Mouse (Mus musculus): ENCODE data around the gene Meis3. TPM values are rescaled to one million over a fixed set of nuclear protein-coding genes. Genes with fewer than 3 reads are reported as not detected.

Meis3 gene
- polyA plus RNA-seq, 1 experiment: 84.0 TPM

DNA sequence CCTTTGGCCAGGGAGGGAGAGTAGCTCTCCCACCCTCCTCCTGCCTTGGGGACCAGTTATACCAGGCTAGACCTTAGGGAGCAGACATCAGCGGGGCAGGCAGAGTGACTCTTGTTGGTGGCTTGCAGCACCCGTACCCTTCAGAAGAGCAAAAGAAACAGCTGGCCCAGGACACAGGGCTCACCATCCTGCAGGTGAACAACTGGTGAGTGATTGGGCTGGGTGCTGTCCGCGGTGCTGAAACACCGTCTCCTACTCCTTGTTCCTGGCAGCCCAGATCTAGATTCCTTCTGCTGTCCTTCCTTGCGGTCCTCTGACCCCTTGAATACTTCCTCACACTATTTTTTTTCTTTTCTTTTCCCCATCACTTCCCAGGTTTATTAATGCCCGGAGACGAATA, 8.8 kb downstream of the Meis3 start:
- Histone ChIP-seq H3K27ac (ENCODE audit: insufficient read depth, low read length) (no peak overlapping the region), H3K4me3 (ENCODE audit: insufficient read depth, low read length) (no peak overlapping the region), H3K4me1 (ENCODE audit: control insufficient read depth, insufficient read depth, low read length) (no peaks in the 10 kb centered on the region)
- no peak for TF ChIP-seq CTCF (IDR thresholded peaks at IDR 0.05; ENCODE audit: extremely low read depth, insufficient read depth, low read length)
- no peak for TF ChIP-seq POLR2A (IDR thresholded peaks at IDR 0.05; ENCODE audit: extremely low read depth, insufficient read depth, low read length)

DNA sequence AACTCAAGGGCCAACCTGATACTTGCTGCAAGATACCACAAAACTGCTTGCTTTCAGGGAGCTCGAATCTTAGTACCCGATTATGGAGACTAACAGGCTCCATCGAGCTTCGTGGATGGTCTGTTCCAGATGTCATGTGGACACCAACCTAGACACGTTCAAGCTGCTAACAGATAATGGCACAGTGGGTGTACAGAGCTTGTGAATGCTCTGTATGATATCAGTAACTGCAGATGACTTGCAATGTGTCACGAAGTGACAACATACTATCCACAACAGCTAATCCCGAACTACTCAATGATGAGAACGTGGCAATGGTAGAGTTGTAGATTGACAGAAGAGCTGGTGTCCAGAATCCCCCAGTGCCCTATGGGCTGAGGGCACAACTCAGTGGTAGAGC, 12.6 kb downstream of the Meis3 start:
- H3K27ac ChIP-seq (ENCODE audit: insufficient read depth, low read length): no peak overlapping the region
- no peak overlapping the region for H3K4me3 ChIP-seq (ENCODE audit: insufficient read depth, low read length)
- H3K4me1 ChIP-seq (ENCODE audit: control insufficient read depth, insufficient read depth, low read length): no peaks in the 10 kb centered on the region
- TF ChIP-seq CTCF (IDR thresholded peaks at IDR 0.05; ENCODE audit: extremely low read depth, insufficient read depth, low read length): no peak
- TF ChIP-seq POLR2A (IDR thresholded peaks at IDR 0.05; ENCODE audit: extremely low read depth, insufficient read depth, low read length): no peak

DNA sequence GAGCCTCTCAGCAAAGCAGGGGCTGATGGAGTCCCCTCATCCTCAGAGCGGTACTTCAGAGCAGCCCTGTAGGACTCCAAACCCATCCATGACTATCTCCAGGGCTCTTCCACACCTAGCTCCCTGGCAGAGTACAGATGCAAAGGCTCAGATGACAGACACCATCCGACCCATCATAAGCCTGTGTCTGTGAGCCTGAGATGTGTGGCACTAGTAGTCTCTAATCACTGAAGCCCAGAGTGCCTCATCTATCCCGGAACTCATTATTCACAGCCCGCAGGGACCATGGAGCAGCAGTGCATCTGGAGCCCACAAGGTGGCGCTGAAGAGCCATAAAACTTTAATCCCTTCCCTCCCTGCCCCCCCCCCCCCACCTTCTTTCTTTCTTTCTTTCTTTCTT, 17.4 kb downstream of the Meis3 start:
- Histone ChIP-seq H3K4me1 (ENCODE audit: control insufficient read depth, insufficient read depth, low read length) (no peaks in the 10 kb centered on the region), H3K4me3 (ENCODE audit: insufficient read depth, low read length) (no peak overlapping the region), H3K27ac (ENCODE audit: insufficient read depth, low read length) (no peak overlapping the region)
- TF ChIP-seq CTCF (IDR thresholded peaks at IDR 0.05; ENCODE audit: extremely low read depth, insufficient read depth, low read length) (peak; percentile 53), POLR2A (IDR thresholded peaks at IDR 0.05; ENCODE audit: extremely low read depth, insufficient read depth, low read length) (no peak)

- H3K4me3 ChIP-seq (ENCODE audit: insufficient read depth, low read length): no peak overlapping the region
- H3K4me1 ChIP-seq (ENCODE audit: control insufficient read depth, insufficient read depth, low read length): no peaks in the 10 kb centered on the region
- TF ChIP-seq POLR2A (IDR thresholded peaks at IDR 0.05; ENCODE audit: extremely low read depth, insufficient read depth, low read length): no peak
- TF ChIP-seq CTCF (IDR thresholded peaks at IDR 0.05; ENCODE audit: extremely low read depth, insufficient read depth, low read length): no peak
- H3K27ac ChIP-seq (ENCODE audit: insufficient read depth, low read length): no peak overlapping the region
Observed at GRCm38 (mm10) chr7:16193702-16194101, 18.8 kb downstream of the Meis3 start.

GRCm38 (mm10) chr7:16196616-16197015, 21.7 kb downstream of the Meis3 start:
- Histone ChIP-seq H3K4me1 (ENCODE audit: control insufficient read depth, insufficient read depth, low read length) (no peaks in the 10 kb centered on the region), H3K4me3 (ENCODE audit: insufficient read depth, low read length) (no peak overlapping the region), H3K27ac (ENCODE audit: insufficient read depth, low read length) (no peak overlapping the region)
- TF ChIP-seq CTCF (IDR thresholded peaks at IDR 0.05; ENCODE audit: extremely low read depth, insufficient read depth, low read length) (no peak), POLR2A (IDR thresholded peaks at IDR 0.05; ENCODE audit: extremely low read depth, insufficient read depth, low read length) (no peak)

DNA sequence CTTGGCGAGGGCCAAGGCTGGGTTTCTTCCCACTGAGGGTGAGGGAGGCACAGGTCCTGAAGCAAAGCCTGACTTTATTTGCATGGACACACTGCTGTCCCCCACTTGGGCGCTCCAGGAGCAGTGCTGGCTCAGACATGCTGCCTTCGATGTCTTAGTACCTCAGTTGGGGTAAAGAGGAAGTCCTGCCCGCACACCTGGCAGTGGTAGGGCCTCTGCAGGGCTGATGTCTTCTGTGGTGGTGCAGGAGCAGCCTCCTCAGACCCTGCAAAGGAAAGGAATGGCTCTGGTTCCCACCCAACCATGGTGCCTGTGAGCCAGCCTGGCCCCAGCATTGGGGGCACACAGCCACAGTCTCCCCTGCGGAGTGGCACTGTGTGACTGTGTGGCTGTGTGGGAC, 22.3 kb downstream of the Meis3 start:
- Histone ChIP-seq H3K4me1 (ENCODE audit: control insufficient read depth, insufficient read depth, low read length) (no peaks in the 10 kb centered on the region), H3K4me3 (ENCODE audit: insufficient read depth, low read length) (no peak overlapping the region), H3K27ac (ENCODE audit: insufficient read depth, low read length) (no peak overlapping the region)
- TF ChIP-seq CTCF (IDR thresholded peaks at IDR 0.05; ENCODE audit: extremely low read depth, insufficient read depth, low read length): no peak
- no peak for TF ChIP-seq POLR2A (IDR thresholded peaks at IDR 0.05; ENCODE audit: extremely low read depth, insufficient read depth, low read length)

DNA sequence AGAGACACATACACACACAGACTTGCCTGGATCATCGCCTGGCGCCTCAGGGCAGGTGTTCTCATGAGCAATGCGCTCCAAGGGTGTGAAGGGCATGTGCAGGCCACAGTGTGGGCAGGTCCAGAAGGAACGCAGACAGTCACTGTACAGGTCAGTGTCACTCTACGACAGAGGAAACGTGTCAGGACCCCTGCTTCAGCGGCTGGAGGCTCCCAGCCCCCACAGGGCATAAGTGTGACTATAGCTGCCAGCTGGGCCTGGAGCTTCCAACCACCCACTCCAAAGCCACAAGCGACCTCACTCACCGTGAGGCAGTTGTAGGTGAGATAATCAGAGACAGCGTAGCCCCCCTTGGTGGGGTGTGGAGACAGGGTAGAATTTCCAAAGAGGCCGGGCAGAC, 23.6 kb downstream of the Meis3 start:
- Histone ChIP-seq H3K27ac (ENCODE audit: insufficient read depth, low read length) (no peak overlapping the region), H3K4me1 (ENCODE audit: control insufficient read depth, insufficient read depth, low read length) (no peaks in the 10 kb centered on the region), H3K4me3 (ENCODE audit: insufficient read depth, low read length) (no peak overlapping the region)
- TF ChIP-seq CTCF (IDR thresholded peaks at IDR 0.05; ENCODE audit: extremely low read depth, insufficient read depth, low read length): no peak
- no peak for TF ChIP-seq POLR2A (IDR thresholded peaks at IDR 0.05; ENCODE audit: extremely low read depth, insufficient read depth, low read length)

DNA sequence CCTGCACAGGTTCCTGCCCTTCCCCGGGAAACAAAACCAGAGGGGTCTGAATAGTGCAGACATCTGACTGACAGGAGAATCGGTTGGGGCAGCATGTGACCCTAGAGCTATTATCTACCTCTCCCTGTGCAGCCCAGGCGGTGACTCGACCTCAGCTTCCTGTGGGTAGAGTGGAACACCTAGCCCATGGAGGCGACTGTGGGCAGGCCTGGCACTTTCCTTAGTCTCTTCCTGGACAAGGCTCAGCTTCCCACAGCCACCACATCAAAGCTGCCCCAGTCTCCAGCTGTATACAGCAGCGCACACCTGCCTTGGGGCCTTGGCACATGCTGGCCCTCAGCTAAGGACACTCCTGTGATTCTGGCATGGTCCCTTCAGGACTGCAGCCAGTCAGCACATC, 26.2 kb downstream of the Meis3 start:
- Histone ChIP-seq H3K27ac (ENCODE audit: insufficient read depth, low read length) (no peak overlapping the region), H3K4me3 (ENCODE audit: insufficient read depth, low read length) (no peak overlapping the region), H3K4me1 (ENCODE audit: control insufficient read depth, insufficient read depth, low read length) (no peaks in the 10 kb centered on the region)
- TF ChIP-seq POLR2A (IDR thresholded peaks at IDR 0.05; ENCODE audit: extremely low read depth, insufficient read depth, low read length): no peak
- no peak for TF ChIP-seq CTCF (IDR thresholded peaks at IDR 0.05; ENCODE audit: extremely low read depth, insufficient read depth, low read length)

- TF ChIP-seq CTCF (IDR thresholded peaks at IDR 0.05; ENCODE audit: extremely low read depth, insufficient read depth, low read length): no peak
- TF ChIP-seq POLR2A (IDR thresholded peaks at IDR 0.05; ENCODE audit: extremely low read depth, insufficient read depth, low read length): no peak
- no peak overlapping the region for H3K27ac ChIP-seq (ENCODE audit: insufficient read depth, low read length)
- H3K4me3 ChIP-seq (ENCODE audit: insufficient read depth, low read length): no peak overlapping the region
- H3K4me1 ChIP-seq (ENCODE audit: control insufficient read depth, insufficient read depth, low read length): peaks cover 2% of the 10 kb centered on the region; the same call in 1 of the 2 replicates
Observed at GRCm38 (mm10) chr7:16202756-16203504, 28.0 kb downstream of the Meis3 start.

GRCm38 (mm10) chr7:16203505-16203903, 28.6 kb downstream of the Meis3 start:
- no peak for TF ChIP-seq POLR2A (IDR thresholded peaks at IDR 0.05; ENCODE audit: extremely low read depth, insufficient read depth, low read length)
- no peak for TF ChIP-seq CTCF (IDR thresholded peaks at IDR 0.05; ENCODE audit: extremely low read depth, insufficient read depth, low read length)
- Histone ChIP-seq H3K4me1 (ENCODE audit: control insufficient read depth, insufficient read depth, low read length) (peaks cover 2% of the 10 kb centered on the region; the same call in 1 of the 2 replicates), H3K27ac (ENCODE audit: insufficient read depth, low read length) (no peak overlapping the region), H3K4me3 (ENCODE audit: insufficient read depth, low read length) (no peak overlapping the region)
